In the genomic region with DNA sequence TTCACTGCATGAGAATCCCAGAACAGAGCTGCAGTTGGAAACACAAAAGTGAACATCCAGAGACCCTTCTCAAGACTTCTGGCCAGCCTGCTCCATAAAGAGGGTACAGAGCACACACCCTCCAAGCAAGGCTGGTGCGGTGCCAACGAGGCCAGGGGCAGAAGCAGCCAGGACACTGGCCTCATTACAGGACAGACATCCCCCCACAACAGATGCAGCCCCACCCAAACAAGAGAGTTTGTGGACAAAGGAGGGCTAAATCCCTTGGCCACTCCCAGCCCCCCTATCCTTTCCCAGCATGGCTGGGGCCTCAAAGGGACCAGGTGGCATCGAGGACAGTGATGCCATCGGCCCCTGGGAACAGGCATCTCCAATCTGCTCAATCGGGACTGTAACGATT, we compare ENCODE assay signal across 31 mouse cellular contexts. TPM values are rescaled to one million over a fixed set of nuclear protein-coding genes. Genes with fewer than 3 reads are reported as not detected.
DNase-seq lines count a peak whose midpoint lies in the region; ATAC-seq lines count a peak whose summit lies in the region.
"Had no signal": no experiment of that assay in that cellular context is flagged by ENCODE, and none has a peak within 500 bp of the region (broad histone marks: within the 10 kb centered on the region; RNA-seq: fewer than 3 reads in every experiment).

No protein-coding gene starts in this region.

- H3K9me3 ChIP-seq in hindbrain, embryonic 13.5 days: no peaks in the 10 kb centered on the region
- no peaks in the 10 kb centered on the region for H3K9me3 ChIP-seq in hindbrain, embryonic 14.5 days (ENCODE audit: control insufficient read depth, low read length)
- no peaks in the 10 kb centered on the region for H3K9me3 ChIP-seq in midbrain, embryonic 11.5 days (ENCODE audit: control insufficient read depth, low read length)
- H3K9me3 ChIP-seq in midbrain, embryonic 13.5 days: no peaks in the 10 kb centered on the region
- H3K9me3 ChIP-seq: embryonic facial prominence, embryonic 12.5 days; embryonic facial prominence, embryonic 15.5 days; G1E; heart, embryonic 12.5 days; heart, embryonic 15.5 days; hindbrain, embryonic 10.5 days had no signal

- H3K36me3 ChIP-seq in hindbrain, embryonic 13.5 days: no peaks in the 10 kb centered on the region
- no peaks in the 10 kb centered on the region for H3K36me3 ChIP-seq in hindbrain, embryonic 14.5 days (replicated peaks; ENCODE audit: control insufficient read depth, insufficient read depth)
- H3K36me3 ChIP-seq in midbrain, embryonic 11.5 days (ENCODE audit: control insufficient read depth, insufficient read depth, low read length): no peaks in the 10 kb centered on the region
- H3K36me3 ChIP-seq in midbrain, embryonic 13.5 days: no peaks in the 10 kb centered on the region
- H3K36me3 ChIP-seq: embryonic facial prominence, embryonic 12.5 days; embryonic facial prominence, embryonic 15.5 days; G1E; heart, embryonic 12.5 days; heart, embryonic 15.5 days; hindbrain, embryonic 10.5 days had no signal

- peaks cover 67% of the 10 kb centered on the region for H3K27me3 ChIP-seq in hindbrain, embryonic 13.5 days
- peaks cover 60% of the 10 kb centered on the region for H3K27me3 ChIP-seq in hindbrain, embryonic 14.5 days (ENCODE audit: control insufficient read depth, insufficient read depth, low read length)
- H3K27me3 ChIP-seq in midbrain, embryonic 11.5 days (ENCODE audit: control insufficient read depth, insufficient read depth, low read length): peaks cover 14% of the 10 kb centered on the region
- H3K27me3 ChIP-seq in midbrain, embryonic 13.5 days: peaks cover 63% of the 10 kb centered on the region
- H3K27me3 ChIP-seq: CH12.LX had no signal

- peak; percentile 4 to 17 for DNase-seq in cerebellum, postnatal 14 days
- no peak for DNase-seq in cerebellum, adult 11-12 months
- no peak for DNase-seq in hindbrain, embryonic 14.5 days (ENCODE audit: low spot score)
- DNase-seq in midbrain, embryonic 11.5 days (ENCODE audit: low spot score, missing footprints): peak; percentile 35
- DNase-seq: adrenal gland, postnatal 10 days; adrenal gland, postnatal 36 days; B cell, adult 2 months; cerebellum, adult 2 months; cerebellum, postnatal 25 days; forebrain, postnatal 0 days; gastrocnemius, adult 2 months; gastrocnemius, postnatal 14 days; heart, adult 18-20 months; heart, postnatal 10 days; heart, postnatal 36 days had no signal

- no peak overlapping the region for H3K4me3 ChIP-seq in hindbrain, embryonic 13.5 days
- H3K4me3 ChIP-seq in hindbrain, embryonic 14.5 days (replicated peaks; ENCODE audit: low read length): no peak overlapping the region
- H3K4me3 ChIP-seq in midbrain, embryonic 11.5 days (ENCODE audit: low read depth, low read length): no peak overlapping the region
- H3K4me3 ChIP-seq in midbrain, embryonic 13.5 days (replicated peaks): no peak overlapping the region
- H3K4me3 ChIP-seq: embryonic facial prominence, embryonic 12.5 days; embryonic facial prominence, embryonic 15.5 days; gastrocnemius, adult 2 months; heart, embryonic 12.5 days; heart, embryonic 15.5 days; hindbrain, embryonic 10.5 days had no signal

- H3K4me1 ChIP-seq in hindbrain, embryonic 13.5 days (replicated peaks): peaks cover 7% of the 10 kb centered on the region
- no peaks in the 10 kb centered on the region for H3K4me1 ChIP-seq in hindbrain, embryonic 14.5 days (replicated peaks; ENCODE audit: control insufficient read depth, insufficient read depth, low read length)
- no peaks in the 10 kb centered on the region for H3K4me1 ChIP-seq in midbrain, embryonic 11.5 days (ENCODE audit: control insufficient read depth, insufficient read depth, low read length)
- H3K4me1 ChIP-seq in midbrain, embryonic 13.5 days (replicated peaks): peaks cover 3% of the 10 kb centered on the region; the same call in 1 of the 2 replicates
- H3K4me1 ChIP-seq: embryonic facial prominence, embryonic 12.5 days; embryonic facial prominence, embryonic 15.5 days; heart, embryonic 12.5 days; heart, embryonic 15.5 days had no signal

- H3K9ac ChIP-seq in hindbrain, embryonic 13.5 days: no peak overlapping the region
- H3K9ac ChIP-seq in hindbrain, embryonic 14.5 days: no peak overlapping the region
- no peak overlapping the region for H3K9ac ChIP-seq in midbrain, embryonic 11.5 days (ENCODE audit: low read length)
- H3K9ac ChIP-seq in midbrain, embryonic 13.5 days (replicated peaks): no peak overlapping the region
- H3K9ac ChIP-seq: embryonic facial prominence, embryonic 12.5 days; embryonic facial prominence, embryonic 15.5 days; forebrain, postnatal 0 days; heart, embryonic 12.5 days; heart, embryonic 15.5 days had no signal

- H3K4me2 ChIP-seq in hindbrain, embryonic 13.5 days: no peak overlapping the region
- H3K4me2 ChIP-seq in hindbrain, embryonic 14.5 days (replicated peaks): no peak overlapping the region
- H3K4me2 ChIP-seq in midbrain, embryonic 11.5 days: no peak overlapping the region
- no peak overlapping the region for H3K4me2 ChIP-seq in midbrain, embryonic 13.5 days (replicated peaks)
- H3K4me2 ChIP-seq: embryonic facial prominence, embryonic 12.5 days; embryonic facial prominence, embryonic 15.5 days; heart, embryonic 12.5 days; heart, embryonic 15.5 days had no signal

- no peak overlapping the region for H3K27ac ChIP-seq in hindbrain, embryonic 13.5 days
- no peak overlapping the region for H3K27ac ChIP-seq in hindbrain, embryonic 14.5 days
- H3K27ac ChIP-seq in midbrain, embryonic 11.5 days (ENCODE audit: low read depth, low read length): no peak overlapping the region
- H3K27ac ChIP-seq in midbrain, embryonic 13.5 days: no peak overlapping the region
- H3K27ac ChIP-seq: embryonic facial prominence, embryonic 12.5 days; embryonic facial prominence, embryonic 15.5 days; gastrocnemius, adult 2 months; heart, embryonic 15.5 days; hindbrain, embryonic 10.5 days had no signal

- 0 out of 2 replicates have a peak, but pooled peaks have one; percentile 28 for ATAC-seq in hindbrain, embryonic 13.5 days (ENCODE audit: low FRiP score)
- ATAC-seq in hindbrain, embryonic 14.5 days (ENCODE audit: low FRiP score): no peak; the same call in 1 of the 2 replicates
- ATAC-seq in midbrain, embryonic 11.5 days (ENCODE audit: low FRiP score): no peak
- ATAC-seq in midbrain, embryonic 13.5 days: no peak
- ATAC-seq: forebrain, embryonic 14.5 days; forebrain, postnatal 0 days; hindbrain, embryonic 16.5 days; inflammation-experienced regulatory T-cells, adult 6 months; intestine, embryonic 16.5 days; Patski had no signal

- 64% methylated on average over 6 of the region's 6 CpGs for WGBS in hindbrain, embryonic 13.5 days
- WGBS in hindbrain, embryonic 14.5 days: 62% methylated on average over 6 of the region's 6 CpGs
- 71% methylated on average over 6 of the region's 6 CpGs for WGBS in midbrain, embryonic 11.5 days
- whole genome bisulfite sequencing in midbrain, embryonic 13.5 days: 67% methylated on average over 6 of the region's 6 CpGs

RNA-seq across cellular contexts. Expression of a gene that starts 22.4 kb away (rescaled TPM):
- polyA plus RNA-seq in hindbrain, embryonic 13.5 days (2015; fragmentation: Nextera tagmentation; extraction: Ambion mirVana): 1.3 and 3.1 TPM in 2 replicates
- 0.51 and 0.77 TPM in 2 replicates for polyA plus RNA-seq in hindbrain, embryonic 14.5 days (2014; fragmentation: Nextera tagmentation; extraction: Ambion mirVana)
- polyA plus RNA-seq in midbrain, embryonic 11.5 days (2014; fragmentation: Nextera tagmentation; extraction: Ambion mirVana): 0.32 and 0.36 TPM in 2 replicates
- 0.70 and 0.71 TPM in 2 replicates for polyA plus RNA-seq in midbrain, embryonic 13.5 days (2015; fragmentation: Nextera tagmentation; extraction: Ambion mirVana)
- polyA plus RNA-seq: embryonic facial prominence, embryonic 15.5 days; forebrain, embryonic 11.5 days; forebrain, postnatal 0 days; frontal cortex, adult 2 months; G1E; heart, embryonic 12.5 days; heart, embryonic 15.5 days; inflammation-experienced regulatory T-cells, adult 6 months; Patski had no signal

RNA-seq across cellular contexts. Expression of a gene that starts 51.8 kb away (rescaled TPM):
- polyA plus RNA-seq in hindbrain, embryonic 13.5 days (2015; fragmentation: Nextera tagmentation; extraction: Ambion mirVana): 10.4 and 10.8 TPM in 2 replicates
- polyA plus RNA-seq in hindbrain, embryonic 14.5 days (2014; fragmentation: Nextera tagmentation; extraction: Ambion mirVana): 9.7 and 9.8 TPM in 2 replicates
- 11.2 and 12.8 TPM in 2 replicates for polyA plus RNA-seq in midbrain, embryonic 11.5 days (2014; fragmentation: Nextera tagmentation; extraction: Ambion mirVana)
- polyA plus RNA-seq in midbrain, embryonic 13.5 days (2015; fragmentation: Nextera tagmentation; extraction: Ambion mirVana): 7.7 and 8.1 TPM in 2 replicates
- polyA plus RNA-seq: G1E had no signal

Comparison
In these comparisons a context has a peak if more than half of its experiments do, and no peak if none do; other contexts are left out.
1. DNase-seq: peak in cerebellum, postnatal 14 days (2 of 2) and midbrain, embryonic 11.5 days (single experiment); none in cerebellum, adult 11-12 months (single experiment) and hindbrain, embryonic 14.5 days (single experiment).